Mouse (Mus musculus) left cerebral cortex, postnatal 25 days (tissue): Measurements from ENCODE around the gene 4930558K02Rik. TPM values are rescaled to one million over a fixed set of nuclear protein-coding genes. Genes with fewer than 3 reads are reported as not detected.

Experiments used
- DNase-seq, 2 experiments: peaks; one replicate each; pipeline ENCODE4 v3.0.0; 2022; ENCODE audit warnings: low spot score in 2 of 2, mixed read lengths in 1 of 2
- intact Hi-C: fragments of 180-260 bp; cut with DNase I; formaldehyde crosslinking; loops from one replicate; pipeline ENCODE4 v1.15.1; 2025
- total RNA-seq, 2 experiments: library from RNA; stranded (reverse); gene quantifications; 2 replicates each; pipeline ENCODE4 v1.2.3; 2021

Gene 4930558K02Rik
- total RNA-seq, 2 experiments from 2014 or later: not detected

DNA sequence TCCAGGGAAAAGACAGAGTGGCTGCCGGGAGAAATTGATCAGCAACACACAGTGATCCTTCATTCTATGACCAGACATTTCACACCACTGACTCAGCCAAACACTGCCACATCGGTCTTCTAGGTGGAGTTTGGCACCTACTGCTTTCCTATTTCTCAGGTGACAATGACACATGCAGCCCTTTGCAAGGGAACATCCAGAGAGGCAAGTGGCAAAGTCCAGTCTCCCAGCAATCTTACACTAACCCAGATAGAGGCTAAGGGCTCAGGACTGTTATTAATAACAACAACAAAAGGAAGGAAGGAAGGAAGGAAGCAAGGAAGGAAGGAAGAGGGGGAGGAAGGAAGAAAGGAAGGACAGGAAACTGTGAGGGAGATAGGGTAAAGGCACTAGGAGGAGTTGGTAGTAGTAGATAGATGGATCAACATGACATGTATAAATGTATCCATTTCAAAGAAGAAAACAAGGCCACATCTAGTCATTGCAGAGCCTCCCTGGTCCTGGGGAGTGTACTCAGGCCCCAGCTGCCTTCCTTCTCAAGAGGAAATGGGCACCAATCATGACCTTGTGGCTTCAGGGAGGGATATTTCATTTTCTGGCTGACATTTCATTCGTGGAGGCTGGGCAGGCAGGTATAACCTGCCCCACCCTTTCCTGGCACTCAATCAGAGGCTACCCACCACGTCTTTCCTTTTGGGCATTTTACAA is 66.3 kb downstream of the 4930558K02Rik start:
- DNase-seq: no peak
- intact Hi-C loops: no loop called here

DNA sequence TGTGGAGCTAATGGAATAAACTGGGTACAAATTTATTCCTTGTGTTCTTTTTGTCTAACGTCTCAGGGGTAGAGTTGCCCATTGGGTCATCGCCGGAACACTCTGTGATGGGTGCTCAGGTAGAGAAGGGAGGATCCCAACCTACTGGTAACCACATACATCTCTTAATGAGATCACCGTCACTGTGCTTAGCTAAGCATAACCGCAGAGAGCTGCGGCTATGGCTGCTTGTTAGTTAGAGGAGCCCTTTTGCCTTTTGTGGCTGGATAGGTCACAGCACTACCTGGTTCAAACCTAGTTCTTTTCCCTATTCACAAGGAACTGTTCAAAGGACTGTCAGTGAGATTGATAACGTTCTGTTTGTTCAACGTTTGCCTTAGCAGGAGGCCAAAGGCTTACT is 70.4 kb downstream of the 4930558K02Rik start:
- no peak for DNase-seq
- intact Hi-C loops: no loop called here

DNA sequence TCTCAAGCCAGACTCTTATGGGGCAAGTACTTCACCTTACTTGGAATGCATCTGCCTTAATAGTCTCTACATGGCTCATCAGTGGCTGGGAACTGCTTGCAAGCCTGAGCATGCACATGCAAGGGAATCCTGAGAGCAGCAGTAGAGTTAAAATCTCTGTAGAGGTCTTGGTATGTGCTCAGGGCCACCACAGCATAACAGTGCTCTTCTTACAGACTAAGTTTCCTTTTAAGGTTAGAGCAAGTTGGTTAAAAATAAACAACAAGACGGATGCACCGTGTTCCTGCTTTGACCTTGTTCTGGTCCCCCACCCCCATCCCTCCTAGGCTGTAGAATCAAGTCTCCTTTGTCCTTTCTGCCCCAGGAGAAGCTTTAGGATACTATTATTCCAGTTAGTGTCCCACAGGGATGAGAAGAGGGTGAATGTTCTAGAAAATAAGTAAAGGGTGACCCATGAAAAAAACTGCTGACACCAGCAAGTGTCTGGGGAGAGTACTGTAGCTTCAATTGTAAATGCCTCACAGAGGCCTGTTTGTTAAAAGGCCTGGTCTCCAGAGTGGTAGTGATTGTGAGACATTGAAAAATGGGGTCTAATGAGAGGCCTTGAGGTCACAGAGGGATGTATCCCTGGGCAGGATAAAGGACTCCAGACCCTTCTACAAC is 71.5 kb downstream of the 4930558K02Rik start:
- intact Hi-C loops: no loop called here
- DNase-seq: no peak

DNA sequence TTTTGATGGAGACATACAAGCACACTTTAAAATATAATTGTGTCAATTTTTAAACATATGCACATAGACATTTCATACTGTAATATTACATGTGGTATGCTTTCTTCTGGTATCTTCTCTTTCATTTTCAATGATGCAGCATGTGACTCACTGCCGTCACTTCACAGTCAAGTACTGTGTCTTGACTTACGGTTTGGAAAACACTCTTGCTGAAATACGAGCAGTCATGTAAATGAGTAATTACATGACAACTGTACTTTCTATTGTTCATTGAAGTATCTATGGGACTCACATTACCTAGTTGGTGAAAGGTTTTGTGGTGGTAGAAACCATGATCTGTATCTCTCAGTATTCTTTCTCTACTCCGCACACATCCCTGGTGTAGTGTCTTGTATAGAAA is 72.3 kb downstream of the 4930558K02Rik start:
- intact Hi-C loops: no loop called here
- no peak for DNase-seq

DNA sequence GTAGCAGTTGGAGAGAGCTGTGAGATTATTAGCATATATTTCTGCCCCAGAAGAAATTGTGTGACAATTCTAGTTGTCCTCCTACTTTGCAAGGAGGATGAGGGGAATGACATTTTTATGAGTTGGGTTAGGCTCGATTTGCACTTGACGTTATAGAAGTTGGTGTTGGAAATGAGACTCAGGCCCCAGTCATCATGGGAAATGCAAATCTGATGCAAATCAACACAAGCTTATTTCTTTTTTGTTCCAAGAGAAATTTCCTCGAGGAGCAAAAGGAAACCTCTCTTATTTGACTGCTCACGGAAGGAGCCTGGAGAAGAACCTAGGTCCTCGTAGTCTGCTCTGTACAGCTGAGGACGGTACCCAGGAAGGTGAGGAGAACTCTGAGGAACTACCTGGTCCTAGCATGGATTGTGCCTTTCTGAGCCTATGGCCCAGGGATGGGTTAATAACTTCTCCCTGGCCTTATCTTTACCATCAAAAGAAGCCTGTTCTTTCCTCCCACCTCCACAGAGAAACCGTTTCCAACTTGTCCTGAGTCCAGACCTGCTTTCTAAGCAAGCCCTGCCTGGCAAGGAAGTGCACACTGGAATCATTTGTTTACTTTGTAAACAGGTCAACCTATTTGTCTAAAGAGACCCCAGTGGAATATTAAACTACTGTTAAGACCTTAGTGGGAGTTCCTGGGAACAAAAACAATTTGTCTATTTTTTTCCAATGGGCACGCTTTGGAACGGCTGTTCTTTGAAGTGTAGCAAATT is 76.6 kb downstream of the 4930558K02Rik start:
- peak in 1 of 2 experiments; percentile 1 for DNase-seq
- intact Hi-C loops: no loop called here

DNA sequence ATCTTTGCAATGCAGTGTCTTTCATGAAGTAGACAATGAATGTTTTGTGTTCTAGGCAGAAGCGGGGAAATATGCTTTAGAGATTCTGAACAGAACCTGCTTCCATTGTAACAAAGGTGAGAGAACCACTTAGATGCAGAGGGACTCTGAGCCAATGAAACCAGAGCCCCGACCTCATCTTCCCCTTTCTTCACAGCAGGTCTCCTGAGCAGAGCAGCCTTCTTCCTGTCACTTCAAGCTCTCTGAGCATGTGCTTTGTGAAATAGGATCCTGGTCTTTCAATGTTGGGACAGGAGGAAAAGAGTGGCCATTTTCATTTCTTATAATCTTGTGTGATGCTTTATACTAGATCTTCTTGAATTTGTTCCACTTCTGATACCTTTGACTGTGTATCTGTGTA is 79.3 kb downstream of the 4930558K02Rik start:
- intact Hi-C loops: no loop called here
- DNase-seq: no peak

DNA sequence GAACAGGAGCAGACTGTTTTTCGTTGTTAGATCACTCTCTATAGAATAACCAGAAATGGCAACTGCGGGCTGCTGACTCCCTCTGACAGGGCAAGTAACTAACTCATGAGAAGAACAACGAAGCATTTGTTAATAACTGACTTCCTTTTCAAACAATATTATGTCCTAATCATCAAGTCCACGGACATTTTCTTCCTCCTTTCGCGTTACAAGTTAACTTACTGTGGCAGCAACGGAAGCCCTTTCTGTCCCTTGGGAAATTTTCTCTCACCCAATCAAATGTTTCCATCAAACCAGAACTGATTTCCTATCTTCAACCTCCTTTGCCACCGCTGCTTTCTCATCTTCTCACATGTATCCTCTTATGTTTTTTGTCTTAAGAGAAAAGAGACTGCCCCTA is 82.2 kb downstream of the 4930558K02Rik start:
- no peak for DNase-seq
- intact Hi-C loops: no loop called here

DNA sequence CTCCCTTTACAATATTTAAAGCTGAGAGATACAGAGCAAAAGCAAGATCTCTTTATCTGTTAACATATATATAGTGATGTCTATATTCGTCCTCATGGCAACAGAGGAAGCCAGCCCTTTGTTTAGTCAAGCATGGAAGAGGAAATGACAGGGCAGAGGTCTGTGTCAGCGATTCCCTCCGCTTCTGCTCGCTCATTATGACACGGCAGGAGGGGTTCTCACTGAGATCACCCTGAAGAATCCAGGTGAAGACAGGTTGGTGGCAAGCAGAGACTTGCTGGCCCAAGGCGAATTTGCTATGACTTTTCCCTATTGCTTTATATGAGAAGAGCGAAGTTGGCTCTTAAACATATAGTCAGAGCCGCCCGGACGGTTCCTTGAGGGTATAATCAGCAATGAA is 83.3 kb downstream of the 4930558K02Rik start:
- no peak for DNase-seq
- intact Hi-C loops: no loop called here

DNA sequence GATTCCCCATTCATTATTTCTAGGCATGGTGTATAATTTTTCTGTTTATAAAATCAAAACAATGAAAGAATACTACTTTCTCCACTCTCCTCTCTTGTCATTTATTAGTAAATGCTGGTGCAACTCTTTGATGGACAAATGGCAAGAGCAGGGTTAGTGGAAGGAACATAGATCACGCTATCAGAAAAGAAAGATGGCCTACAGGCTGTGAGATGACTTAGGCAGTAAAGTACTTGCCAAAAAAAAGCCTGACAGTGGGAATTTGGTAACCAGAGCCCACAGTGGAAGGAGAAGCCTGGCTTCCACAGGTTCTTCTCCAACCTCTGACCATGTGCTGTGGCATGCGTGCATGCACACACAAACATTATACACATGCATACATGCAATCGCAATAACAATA is 84.4 kb downstream of the 4930558K02Rik start:
- DNase-seq: no peak
- intact Hi-C loops: no loop called here

DNA sequence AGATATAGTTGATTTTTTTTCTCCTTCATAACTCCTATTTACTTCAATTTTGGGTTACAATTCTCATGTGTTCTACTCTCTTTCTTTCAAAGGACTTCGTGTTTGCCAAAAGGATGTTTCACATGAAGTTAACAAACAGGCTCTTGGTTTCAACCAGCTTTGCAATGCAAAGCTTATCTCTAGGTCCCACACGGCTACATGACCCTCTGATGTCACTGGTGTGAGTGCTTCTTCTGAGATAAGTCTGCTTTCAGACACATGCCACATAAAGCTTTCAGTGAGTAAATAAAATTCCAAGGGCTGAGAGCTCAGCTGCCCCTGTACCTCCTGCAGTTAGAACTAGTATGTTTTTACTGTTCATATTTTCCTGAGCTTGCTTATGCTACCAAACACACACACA is 84.9 kb downstream of the 4930558K02Rik start:
- no peak for DNase-seq
- intact Hi-C loops: no loop called here

DNA sequence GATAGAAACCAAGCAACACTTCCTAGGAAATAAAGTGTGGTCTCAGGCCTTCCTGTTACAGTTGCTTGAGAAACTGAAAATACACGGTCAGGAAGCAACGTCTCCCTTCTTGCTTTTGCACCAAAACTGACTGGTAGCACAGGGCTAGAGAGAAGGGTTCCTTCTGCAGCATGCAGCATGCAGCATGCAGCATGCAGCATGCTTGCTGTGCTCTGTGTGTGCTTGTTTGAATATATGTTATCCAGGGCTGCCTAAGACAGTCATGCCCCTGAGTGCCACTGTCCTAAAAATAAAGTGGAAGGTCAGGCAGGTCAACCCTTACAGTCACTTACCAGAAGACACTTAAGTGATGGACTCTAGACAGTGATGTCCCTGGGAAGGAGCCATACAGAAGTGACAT is 85.3 kb downstream of the 4930558K02Rik start:
- intact Hi-C loops: no loop called here
- no peak for DNase-seq

Other genes starting within 250 kb of the 4930558K02Rik start
- gene Fasl, start 191.1 kb downstream of the 4930558K02Rik start, total RNA-seq: not detected
- 10 to 100 TPM; 33.9 to 35.5 TPM for gene Suco, start 103.0 kb downstream of the 4930558K02Rik start, total RNA-seq
- 10 to 100 TPM; 15.4 to 16.6 TPM for gene Pigc, start 10.4 kb downstream of the 4930558K02Rik start, total RNA-seq